Mouse (Mus musculus) liver, embryonic 13.5 days (tissue): ENCODE results near the gene Gm19684. TPM values are rescaled to one million over a fixed set of nuclear protein-coding genes. Genes with fewer than 3 reads are reported as not detected.
A peak's percentile ranks its signal among the peaks of the same experiment; 100 is the strongest.
"Not testable (repeated sequence)": the region's sequence is repeated elsewhere in the genome, so short reads cannot be mapped to it uniquely, and the experiment has no call there.

Experiments used
- ATAC-seq: fragments of 200-750 bp; cut with Nextera tagmentation; 2 replicates; pipeline ENCODE4 v1.8.0; 2017; ENCODE audit warnings: low read depth, mild to moderate bottlenecking, moderate number of reproducible peaks, moderate library complexity
- DNase-seq: peaks from one replicate; pipeline ENCODE4 v3.0.0; 2022
- H3K27ac ChIP-seq: fragments of 300-500 bp; sonication (generic); 2 replicates; pipeline ENCODE4 v1.5.1; 2015; ENCODE audit warnings: moderate library complexity, mild to moderate bottlenecking, inconsistent platforms
- H3K27me3 ChIP-seq: fragments of 300-500 bp; sonication (generic); 2 replicates; pipeline ENCODE4 v1.6.1; 2015; ENCODE audit warnings: mild to moderate bottlenecking, inconsistent platforms
- H3K36me3 ChIP-seq: fragments of 300-500 bp; sonication (generic); 2 replicates; pipeline ENCODE4 v1.6.1; 2015; ENCODE audit warnings: mild to moderate bottlenecking, inconsistent platforms
- H3K4me1 ChIP-seq: fragments of 300-500 bp; sonication (generic); replicated peaks from 2 replicates; pipeline ENCODE4 v1.6.1; 2015; ENCODE audit warnings: inconsistent platforms
- H3K4me2 ChIP-seq: fragments of 300-500 bp; sonication (generic); 2 replicates; pipeline ENCODE4 v1.6.1; 2015; ENCODE audit warnings: inconsistent platforms, mild to moderate bottlenecking, moderate library complexity
- H3K4me3 ChIP-seq: fragments of 300-500 bp; sonication (generic); replicated peaks from 2 replicates; pipeline ENCODE4 v1.5.1; 2015; ENCODE audit warnings: mild to moderate bottlenecking, inconsistent platforms
- H3K9ac ChIP-seq: fragments of 300-500 bp; sonication (generic); 2 replicates; pipeline ENCODE4 v1.6.1; 2015; ENCODE audit warnings: mild to moderate bottlenecking, inconsistent platforms
- H3K9me3 ChIP-seq: fragments of 300-500 bp; sonication (generic); replicated peaks from 2 replicates; pipeline ENCODE4 v1.6.1; 2016; ENCODE audit warnings: inconsistent platforms
- WGBS: fragments of 180-500 bp; shearing (Covaris S2); methylation state at CpG from one replicate; pipeline ENCODE4 v1.1.7; 2015; ENCODE audit not compliant: insufficient replicate concordance; 5-methylcytosine and 5-hydroxymethylcytosine counted together
- polyA plus RNA-seq: library from polyadenylated mRNA; unstranded; fragments of >200 nt; fragmentation: Nextera tagmentation; extraction: Ambion mirVana; gene quantifications from 2 replicates; pipeline ENCODE4 v1.2.1, GENCODE M21; 2015

Gene Gm19684
- polyA plus RNA-seq, 1 experiment from 2014 or later: not detected

DNA sequence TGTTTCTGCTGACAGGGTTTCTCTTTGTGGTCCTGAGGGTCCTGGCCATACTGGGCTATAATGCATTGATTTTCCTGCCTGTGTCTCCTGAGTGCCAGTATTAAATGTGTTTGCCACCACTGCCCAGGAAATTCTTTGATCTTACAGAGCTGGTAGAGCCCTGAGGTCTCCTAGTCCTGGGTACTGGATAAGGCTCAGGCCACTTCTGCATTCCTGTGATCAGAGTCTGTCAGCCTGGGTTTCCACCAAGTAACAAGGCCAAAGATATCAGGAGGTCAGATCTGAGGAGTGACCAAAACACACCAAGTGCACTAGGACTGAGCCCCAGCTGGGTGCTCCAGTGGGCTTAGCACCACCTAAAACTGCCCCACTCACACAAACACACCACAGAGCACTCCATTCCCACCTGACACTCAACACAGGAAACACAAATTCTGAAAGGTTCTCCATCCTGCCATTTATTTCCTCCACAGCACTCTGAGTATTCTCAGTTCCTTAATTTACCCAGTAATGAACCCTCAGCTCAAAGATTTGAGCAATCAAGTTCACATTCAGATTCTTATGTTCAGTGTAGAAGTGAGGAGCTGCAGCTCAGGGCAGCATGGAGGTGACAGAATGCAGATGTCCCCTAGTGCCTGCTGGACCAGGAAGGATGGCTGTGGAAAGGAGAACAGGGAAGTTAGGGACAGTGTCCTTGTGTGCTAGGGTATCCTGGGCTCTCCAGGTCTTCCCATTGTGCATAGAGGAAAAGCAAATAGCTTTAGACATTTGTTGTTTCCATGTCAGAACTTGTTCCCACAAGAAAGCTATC lies 14.1 kb downstream of the Gm19684 start:
- not testable (repeated sequence) for H3K27ac ChIP-seq, H3K36me3 ChIP-seq, H3K9ac ChIP-seq, H3K4me2 ChIP-seq, DNase-seq, H3K4me3 ChIP-seq, ATAC-seq, H3K4me1 ChIP-seq, H3K9me3 ChIP-seq
- H3K27me3 ChIP-seq: peaks cover 19% of the 10 kb centered on the region

DNA sequence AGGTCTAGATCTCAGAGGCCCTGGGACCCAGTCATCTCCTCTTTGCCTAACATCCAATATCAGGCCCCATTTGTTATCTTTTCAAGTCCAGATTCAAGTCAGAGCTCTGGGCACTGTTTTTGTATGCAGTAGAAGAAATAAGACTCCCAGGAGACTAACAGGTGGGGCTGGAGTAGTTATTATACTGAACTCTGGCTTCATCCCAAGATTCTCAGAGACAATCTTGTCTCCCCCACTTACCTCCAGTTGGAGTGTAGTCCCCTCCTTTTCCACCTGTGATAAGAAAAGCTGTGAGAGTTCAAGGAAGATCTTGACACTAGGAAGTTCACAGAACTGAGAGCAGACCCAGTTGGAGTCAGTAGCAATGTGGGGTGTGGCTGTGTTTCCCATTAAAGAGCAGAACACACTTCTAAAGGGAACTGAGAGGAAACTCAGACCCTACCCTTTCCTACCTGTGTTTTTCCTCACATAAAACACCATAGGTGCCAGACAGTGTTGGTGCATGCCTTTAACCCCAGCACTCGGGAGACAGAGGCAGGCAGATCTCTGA lies 14.9 kb downstream of the Gm19684 start:
- WGBS: 37% methylated on average over 1 of the region's 1 CpGs
- DNase-seq, H3K4me3 ChIP-seq, H3K36me3 ChIP-seq, H3K4me2 ChIP-seq, H3K4me1 ChIP-seq, H3K27ac ChIP-seq, H3K9ac ChIP-seq, ATAC-seq, H3K9me3 ChIP-seq: not testable (repeated sequence)
- H3K27me3 ChIP-seq: peaks cover 23% of the 10 kb centered on the region

DNA sequence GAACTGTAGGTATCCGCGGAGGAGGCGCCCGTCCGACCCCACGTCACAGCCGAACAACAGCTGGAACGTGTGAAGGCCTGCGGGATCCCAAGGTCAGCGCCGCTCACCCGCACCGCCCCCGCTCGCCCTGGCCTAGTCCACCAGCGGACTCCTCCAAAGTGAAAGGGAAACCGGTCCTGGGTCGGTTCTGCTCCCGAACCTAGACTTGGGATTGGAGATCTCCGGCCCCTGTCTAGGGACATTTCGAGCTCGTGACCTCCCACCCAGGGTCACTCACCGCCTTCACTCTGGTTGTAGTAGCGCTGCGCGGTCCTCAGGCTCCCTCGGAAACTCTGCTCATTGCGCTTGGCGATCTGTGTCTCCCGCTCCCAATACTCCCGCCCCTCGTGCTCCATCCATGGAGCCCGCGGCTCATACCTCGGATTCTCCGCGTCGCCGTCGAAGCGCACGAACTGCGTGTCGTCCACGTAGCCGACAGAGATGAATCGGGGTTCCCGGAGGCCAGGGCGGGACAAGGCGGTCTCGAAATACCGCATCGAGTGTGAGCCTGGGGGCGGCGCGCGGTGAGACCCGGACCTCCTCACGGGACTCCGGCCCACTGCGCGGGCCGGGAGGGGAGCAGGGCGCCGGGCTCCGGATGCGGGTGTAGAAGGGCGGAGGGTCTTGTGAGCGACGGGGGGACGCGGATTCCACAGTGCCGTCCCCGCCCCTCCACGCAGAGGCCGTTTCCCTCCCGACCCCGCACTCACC lies 23.8 kb downstream of the Gm19684 start:
- H3K4me2 ChIP-seq: peak overlapping the region; percentile 55
- peaks cover 69% of the 10 kb centered on the region for H3K27me3 ChIP-seq
- no peaks in the 10 kb centered on the region for H3K36me3 ChIP-seq
- 3% methylated on average over 77 of the region's 78 CpGs for WGBS
- H3K4me3 ChIP-seq: peak overlapping the region; percentile 44
- H3K9me3 ChIP-seq: no peaks in the 10 kb centered on the region
- DNase-seq: no peak
- H3K4me1 ChIP-seq: no peaks in the 10 kb centered on the region
- no peak overlapping the region for H3K9ac ChIP-seq
- ATAC-seq: no peak
- no peak overlapping the region for H3K27ac ChIP-seq

DNA sequence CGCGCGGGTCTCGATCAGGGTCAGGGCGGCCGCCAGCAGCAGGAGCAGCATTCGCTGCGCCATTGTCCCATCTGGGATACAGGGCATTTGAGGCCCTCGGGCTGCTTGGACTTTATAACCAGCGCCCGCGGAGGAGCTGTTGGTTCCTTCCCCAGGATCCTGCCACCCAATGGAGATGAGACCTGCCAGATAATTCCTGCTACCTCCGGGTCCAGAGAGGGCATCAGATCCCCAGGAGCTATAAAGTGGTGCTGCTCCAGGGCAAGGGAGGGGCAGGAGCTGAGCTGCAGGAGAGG lies 24.3 kb downstream of the Gm19684 start:
- not testable (repeated sequence) for ATAC-seq, H3K9me3 ChIP-seq, DNase-seq, H3K9ac ChIP-seq, H3K27ac ChIP-seq, H3K4me1 ChIP-seq, H3K36me3 ChIP-seq
- Histone ChIP-seq H3K4me3 (peak overlapping the region; percentile 44), H3K27me3 (peaks cover 68% of the 10 kb centered on the region), H3K4me2 (peak overlapping the region; percentile 55)
- WGBS: 2% methylated on average over 13 of the region's 13 CpGs

DNA sequence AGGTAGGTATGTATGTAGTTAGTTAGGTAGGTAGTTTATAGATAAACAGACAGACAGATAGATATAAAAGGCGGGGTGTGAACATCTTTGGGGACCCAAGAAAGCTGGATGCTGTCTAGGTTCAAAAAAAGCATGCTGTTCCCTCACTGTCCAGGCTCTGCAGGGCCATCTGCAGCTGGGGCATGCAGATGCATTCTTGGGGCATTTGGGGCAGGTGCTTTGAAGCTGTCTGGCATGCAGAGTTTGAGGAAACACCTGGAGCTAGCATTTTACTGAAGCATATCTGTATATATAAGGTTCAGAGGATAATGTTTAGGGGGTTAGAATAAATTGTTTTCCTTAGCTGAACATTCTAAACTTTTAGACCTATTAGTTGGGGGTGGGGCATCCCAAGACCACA lies 25.5 kb downstream of the Gm19684 start:
- H3K9ac ChIP-seq, H3K4me2 ChIP-seq, H3K4me3 ChIP-seq, DNase-seq, H3K4me1 ChIP-seq, H3K27ac ChIP-seq, H3K36me3 ChIP-seq, ATAC-seq, H3K9me3 ChIP-seq: not testable (repeated sequence)
- WGBS: 60% methylated on average over 1 of the region's 1 CpGs
- peaks cover 64% of the 10 kb centered on the region for H3K27me3 ChIP-seq

DNA sequence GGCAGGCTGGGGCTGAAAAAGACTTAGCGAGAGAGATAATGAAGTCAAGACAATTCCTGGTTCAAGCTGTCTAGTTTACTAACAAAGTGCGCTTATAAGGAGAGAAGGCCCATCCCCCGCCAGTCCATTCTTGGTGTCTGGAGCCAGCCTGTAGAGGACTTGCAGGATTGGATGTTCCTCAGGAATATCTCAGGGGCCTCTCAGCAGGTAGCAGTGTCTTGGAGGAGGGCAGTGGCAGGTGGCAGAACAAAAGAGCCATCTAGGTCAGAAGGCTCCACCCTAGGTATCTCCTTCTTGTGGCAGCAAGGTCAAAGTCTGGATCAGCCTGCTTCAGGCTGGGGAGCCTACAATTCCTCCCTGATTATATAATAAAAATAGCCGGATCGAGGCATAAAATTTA lies 27.0 kb downstream of the Gm19684 start:
- peaks cover 64% of the 10 kb centered on the region for H3K27me3 ChIP-seq
- ATAC-seq, H3K4me3 ChIP-seq, H3K9ac ChIP-seq, H3K4me1 ChIP-seq, H3K9me3 ChIP-seq, H3K36me3 ChIP-seq, DNase-seq, H3K27ac ChIP-seq, H3K4me2 ChIP-seq: not testable (repeated sequence)
- 68% methylated on average over 5 of the region's 5 CpGs for WGBS

DNA sequence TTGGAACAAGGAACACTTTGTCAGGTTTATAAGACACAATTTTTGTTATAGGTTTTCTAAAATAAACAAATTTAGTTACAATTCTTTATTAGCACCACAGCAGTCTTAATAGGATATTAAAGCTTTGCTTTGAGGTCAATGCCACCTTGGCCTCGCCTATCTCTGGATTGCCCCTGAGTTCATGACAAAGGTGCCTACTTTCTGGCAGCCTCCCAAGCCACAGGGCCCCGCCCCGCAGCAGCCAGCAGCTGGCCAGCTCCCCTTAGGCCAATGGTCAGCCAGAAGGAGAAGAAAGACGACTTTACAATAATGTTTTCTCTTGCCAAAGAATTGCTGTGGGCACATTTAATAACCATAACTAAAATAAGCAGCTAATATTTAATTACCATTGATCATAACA lies 29.7 kb downstream of the Gm19684 start:
- not testable (repeated sequence) for H3K36me3 ChIP-seq, H3K4me1 ChIP-seq, H3K4me3 ChIP-seq, DNase-seq, H3K9me3 ChIP-seq, H3K9ac ChIP-seq, ATAC-seq, H3K27ac ChIP-seq, H3K4me2 ChIP-seq
- WGBS: 25% methylated on average over 4 of the region's 4 CpGs
- peaks cover 66% of the 10 kb centered on the region for H3K27me3 ChIP-seq

DNA sequence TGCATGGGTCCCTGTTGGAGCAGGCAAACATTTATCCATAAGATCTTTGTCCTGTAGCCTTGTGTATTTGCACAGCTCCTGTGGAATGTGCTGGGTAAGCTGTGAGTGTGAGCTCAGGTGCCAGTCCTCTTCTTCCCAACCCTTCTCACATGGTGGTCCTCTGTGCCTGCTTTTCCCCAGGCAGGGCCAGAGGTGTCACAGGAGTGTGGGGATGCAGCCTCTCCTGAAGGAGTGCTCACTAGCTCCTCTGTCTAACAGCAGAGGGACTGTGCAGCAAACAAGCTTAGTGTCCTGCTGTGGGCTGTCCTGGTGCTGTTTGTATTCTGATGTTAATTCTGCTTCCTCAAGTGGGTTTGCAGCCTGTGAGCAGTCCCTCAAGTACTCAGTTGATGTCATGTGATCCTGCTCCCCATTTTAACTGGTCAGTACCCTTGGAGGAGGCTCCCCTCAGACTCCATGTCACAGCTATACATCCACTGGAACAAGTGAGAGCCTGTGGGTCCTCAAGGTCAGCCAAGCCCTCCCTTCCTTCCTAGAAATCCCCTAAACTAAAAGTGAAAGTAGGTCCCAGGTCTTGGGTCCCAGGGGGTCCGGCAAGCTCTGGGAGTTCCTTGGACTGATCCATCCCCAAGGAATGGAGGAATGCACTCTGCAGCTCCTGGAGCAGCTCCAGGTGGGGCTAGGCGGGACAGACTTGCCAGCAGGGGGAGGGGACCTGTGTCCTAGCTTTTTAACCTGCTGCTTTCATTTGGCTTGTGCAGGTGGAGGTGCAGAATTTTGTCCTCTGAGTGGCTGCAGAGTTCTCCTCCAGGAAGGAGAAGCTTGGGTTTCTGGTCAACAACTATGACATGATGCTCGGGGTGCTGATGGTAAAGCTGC lies 33.0 kb downstream of the Gm19684 start:
- peaks cover 80% of the 10 kb centered on the region for H3K27me3 ChIP-seq
- H3K4me2 ChIP-seq: no peak overlapping the region
- ATAC-seq: no peak
- 11% methylated on average over 3 of the region's 3 CpGs for WGBS
- H3K9me3 ChIP-seq: no peaks in the 10 kb centered on the region
- H3K9ac ChIP-seq: no peak overlapping the region
- H3K36me3 ChIP-seq: no peaks in the 10 kb centered on the region
- H3K4me3 ChIP-seq: no peak overlapping the region
- no peak for DNase-seq
- no peak overlapping the region for H3K27ac ChIP-seq
- no peaks in the 10 kb centered on the region for H3K4me1 ChIP-seq

DNA sequence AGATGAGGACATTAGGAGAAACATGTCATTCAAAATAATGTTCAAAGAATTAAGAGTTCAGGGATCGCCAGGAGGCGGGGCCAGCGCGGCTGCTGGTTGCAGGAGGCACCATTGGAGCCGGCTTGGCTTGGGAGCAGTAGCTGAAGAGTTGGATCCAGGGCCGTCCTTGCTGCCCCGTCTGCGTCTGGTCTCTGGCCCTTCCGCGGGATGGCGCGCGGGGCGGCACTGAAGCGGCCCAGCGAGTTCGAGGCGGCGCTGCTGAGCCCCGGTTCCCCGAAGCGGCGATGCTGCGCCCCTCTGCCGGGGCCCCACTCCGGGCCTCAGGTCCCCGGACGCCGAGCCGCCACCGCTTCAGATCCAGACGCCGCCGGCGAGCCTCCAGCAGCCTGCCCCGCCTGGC lies 36.3 kb downstream of the Gm19684 start:
- ATAC-seq, H3K9ac ChIP-seq, H3K9me3 ChIP-seq, H3K4me1 ChIP-seq, DNase-seq, H3K36me3 ChIP-seq, H3K27ac ChIP-seq: not testable (repeated sequence)
- Histone ChIP-seq H3K27me3 (peaks cover 93% of the 10 kb centered on the region), H3K4me3 (peak overlapping the region; percentile 25; the same call in 1 of the 2 replicates), H3K4me2 (peak overlapping the region; percentile 34)
- 2% methylated on average over 36 of the region's 36 CpGs for WGBS

DNA sequence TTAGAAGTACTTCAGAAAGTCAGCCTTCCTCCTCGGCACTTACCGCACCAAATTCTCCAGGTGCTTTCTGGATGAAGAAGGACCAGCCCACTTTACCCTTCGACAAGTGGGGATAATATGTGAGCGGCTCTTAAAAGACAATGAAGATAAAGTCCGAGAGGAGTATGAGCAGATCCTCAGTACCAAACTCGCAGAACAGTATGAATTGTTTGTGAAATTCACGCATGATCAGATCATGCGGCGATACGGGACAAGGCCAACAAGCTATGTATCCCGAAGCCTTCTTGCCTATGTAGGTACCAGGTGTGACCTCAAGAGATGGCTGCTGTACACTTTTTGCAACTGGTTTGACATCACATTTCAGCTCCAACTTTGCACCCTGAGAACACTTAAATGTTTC lies 36.8 kb downstream of the Gm19684 start:
- H3K4me3 ChIP-seq, DNase-seq, H3K4me1 ChIP-seq, ATAC-seq, H3K9ac ChIP-seq, H3K36me3 ChIP-seq, H3K9me3 ChIP-seq, H3K4me2 ChIP-seq, H3K27ac ChIP-seq: not testable (repeated sequence)
- 15% methylated on average over 11 of the region's 11 CpGs for WGBS
- peaks cover 95% of the 10 kb centered on the region for H3K27me3 ChIP-seq
